Mouse (Mus musculus): ENCODE data around the gene Rngtt. TPM values are rescaled to one million over a fixed set of nuclear protein-coding genes. Genes with fewer than 3 reads are reported as not detected.
A peak's percentile ranks its signal among the peaks of the same experiment; 100 is the strongest.

The Rngtt gene
- polyA plus RNA-seq, 1 experiment = 3.4 TPM

GRCm38 (mm10) chr4:33377642-33378041 lies 67.5 kb downstream of the Rngtt start:
- no peak for TF ChIP-seq POLR2A (IDR thresholded peaks at IDR 0.05; ENCODE audit: low read depth, low read length)
- TF ChIP-seq CTCF (conservative IDR thresholded peaks at IDR 0.05; ENCODE audit: insufficient read depth, insufficient read length, low read depth, low read length) = no peak
- Histone ChIP-seq H3K4me3 (ENCODE audit: insufficient read depth, low read depth, low read length) (no peak overlapping the region), H3K27me3 (replicated peaks; ENCODE audit: control insufficient read depth, insufficient read depth, low read length) (no peaks in the 10 kb centered on the region), H3K4me1 (ENCODE audit: control insufficient read depth, insufficient read depth, low read length) (peaks cover 5% of the 10 kb centered on the region; the same call in 1 of the 2 replicates), H3K27ac (ENCODE audit: insufficient read depth, low read depth, low read length) (no peak overlapping the region), H3K36me3 (ENCODE audit: control insufficient read depth, insufficient read depth, low read length) (no peaks in the 10 kb centered on the region)
- DNase-seq = no peak

GRCm38 (mm10) chr4:33378894-33379293 lies 68.8 kb downstream of the Rngtt start:
- WGBS = 57% methylated on average over 6 of the region's 6 CpGs
- Histone ChIP-seq H3K27ac (ENCODE audit: insufficient read depth, low read depth, low read length) (no peak overlapping the region), H3K36me3 (ENCODE audit: control insufficient read depth, insufficient read depth, low read length) (no peaks in the 10 kb centered on the region), H3K27me3 (replicated peaks; ENCODE audit: control insufficient read depth, insufficient read depth, low read length) (no peaks in the 10 kb centered on the region), H3K4me3 (ENCODE audit: insufficient read depth, low read depth, low read length) (no peak overlapping the region), H3K4me1 (ENCODE audit: control insufficient read depth, insufficient read depth, low read length) (peaks cover 5% of the 10 kb centered on the region; the same call in 1 of the 2 replicates)
- TF ChIP-seq POLR2A (IDR thresholded peaks at IDR 0.05; ENCODE audit: low read depth, low read length) (no peak), CTCF (conservative IDR thresholded peaks at IDR 0.05; ENCODE audit: insufficient read depth, insufficient read length, low read depth, low read length) (no peak)
- peak; percentile 8 for DNase-seq

GRCm38 (mm10) chr4:33388899-33389298 lies 78.8 kb downstream of the Rngtt start:
- no peak for TF ChIP-seq POLR2A (IDR thresholded peaks at IDR 0.05; ENCODE audit: low read depth, low read length)
- TF ChIP-seq CTCF (conservative IDR thresholded peaks at IDR 0.05; ENCODE audit: insufficient read depth, insufficient read length, low read depth, low read length) = no peak
- no peak overlapping the region for H3K4me3 ChIP-seq (ENCODE audit: insufficient read depth, low read depth, low read length)
- 96% methylated on average over 3 of the region's 3 CpGs for WGBS
- no peak overlapping the region for H3K27ac ChIP-seq (ENCODE audit: insufficient read depth, low read depth, low read length)
- H3K36me3 ChIP-seq (ENCODE audit: control insufficient read depth, insufficient read depth, low read length) = no peaks in the 10 kb centered on the region
- DNase-seq = no peak
- no peaks in the 10 kb centered on the region for H3K27me3 ChIP-seq (replicated peaks; ENCODE audit: control insufficient read depth, insufficient read depth, low read length)
- H3K4me1 ChIP-seq (ENCODE audit: control insufficient read depth, insufficient read depth, low read length) = no peaks in the 10 kb centered on the region

GRCm38 (mm10) chr4:33390660-33391059 lies 80.5 kb downstream of the Rngtt start:
- TF ChIP-seq POLR2A (IDR thresholded peaks at IDR 0.05; ENCODE audit: low read depth, low read length) = no peak
- TF ChIP-seq CTCF (conservative IDR thresholded peaks at IDR 0.05; ENCODE audit: insufficient read depth, insufficient read length, low read depth, low read length) = no peak
- no peak overlapping the region for H3K27ac ChIP-seq (ENCODE audit: insufficient read depth, low read depth, low read length)
- no peaks in the 10 kb centered on the region for H3K36me3 ChIP-seq (ENCODE audit: control insufficient read depth, insufficient read depth, low read length)
- no peak overlapping the region for H3K4me3 ChIP-seq (ENCODE audit: insufficient read depth, low read depth, low read length)
- no peak for DNase-seq
- H3K4me1 ChIP-seq (ENCODE audit: control insufficient read depth, insufficient read depth, low read length) = no peaks in the 10 kb centered on the region
- no peaks in the 10 kb centered on the region for H3K27me3 ChIP-seq (replicated peaks; ENCODE audit: control insufficient read depth, insufficient read depth, low read length)

- 93% methylated on average over 2 of the region's 2 CpGs for WGBS
- Histone ChIP-seq H3K36me3 (ENCODE audit: control insufficient read depth, insufficient read depth, low read length) (no peaks in the 10 kb centered on the region), H3K4me1 (ENCODE audit: control insufficient read depth, insufficient read depth, low read length) (no peaks in the 10 kb centered on the region), H3K4me3 (ENCODE audit: insufficient read depth, low read depth, low read length) (no peak overlapping the region), H3K27ac (ENCODE audit: insufficient read depth, low read depth, low read length) (no peak overlapping the region), H3K27me3 (replicated peaks; ENCODE audit: control insufficient read depth, insufficient read depth, low read length) (no peaks in the 10 kb centered on the region)
- TF ChIP-seq POLR2A (IDR thresholded peaks at IDR 0.05; ENCODE audit: low read depth, low read length) (no peak), CTCF (conservative IDR thresholded peaks at IDR 0.05; ENCODE audit: insufficient read depth, insufficient read length, low read depth, low read length) (no peak)
- no peak for DNase-seq
Measured at GRCm38 (mm10) chr4:33393437-33393836, 83.3 kb downstream of the Rngtt start.

DNA sequence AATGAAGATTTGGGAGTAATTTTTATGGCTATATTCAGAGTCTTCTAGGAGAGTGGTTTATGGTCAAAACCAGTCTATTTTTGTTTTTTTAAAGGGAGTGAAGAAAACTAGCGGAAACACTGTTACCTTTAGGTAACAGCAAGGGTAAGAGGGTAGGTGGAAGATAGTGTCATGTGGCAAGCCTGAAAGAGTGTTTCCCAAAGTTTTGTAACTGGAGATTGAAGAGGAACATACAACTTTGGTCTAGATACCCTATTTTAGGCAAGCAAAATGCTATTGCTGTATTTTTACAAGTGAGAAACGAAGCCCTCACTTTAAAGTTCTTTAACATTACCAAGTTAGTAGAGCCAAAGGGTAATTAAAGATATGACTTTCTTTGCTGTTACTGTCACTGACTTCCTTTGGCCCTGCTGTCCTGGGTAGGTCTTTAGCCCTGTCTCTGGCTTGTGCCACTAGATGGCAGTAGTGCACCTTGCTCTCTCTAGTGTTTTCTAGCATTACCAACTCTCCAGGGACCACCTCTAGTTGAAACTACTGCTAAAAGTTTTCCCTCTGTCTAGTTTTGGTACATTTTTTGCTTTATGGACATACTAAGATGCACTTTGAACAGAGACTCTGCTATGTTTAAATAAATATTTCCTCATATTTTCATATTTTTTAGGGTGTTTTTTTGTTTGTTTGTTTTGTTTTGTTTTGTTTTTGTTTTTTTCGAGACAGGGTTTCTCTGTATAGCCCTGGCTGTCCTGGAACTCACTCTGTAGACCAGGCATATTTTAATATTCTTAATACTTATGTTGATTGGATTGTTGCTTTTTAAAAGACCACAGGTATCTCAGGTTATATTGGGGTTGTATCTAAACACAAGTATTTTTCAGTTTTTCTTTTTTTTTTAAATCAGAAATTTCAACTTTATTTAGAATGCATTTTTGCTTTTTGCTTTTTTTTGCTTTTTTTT lies 86.4 kb downstream of the Rngtt start:
- no peak overlapping the region for H3K27ac ChIP-seq (ENCODE audit: insufficient read depth, low read depth, low read length)
- DNase-seq = peak; percentile 81
- H3K36me3 ChIP-seq (ENCODE audit: control insufficient read depth, insufficient read depth, low read length) = no peaks in the 10 kb centered on the region
- no peaks in the 10 kb centered on the region for H3K27me3 ChIP-seq (replicated peaks; ENCODE audit: control insufficient read depth, insufficient read depth, low read length)
- H3K4me1 ChIP-seq (ENCODE audit: control insufficient read depth, insufficient read depth, low read length) = no peaks in the 10 kb centered on the region
- 47% methylated on average over 3 of the region's 3 CpGs for WGBS
- TF ChIP-seq CTCF (conservative IDR thresholded peaks at IDR 0.05; ENCODE audit: insufficient read depth, insufficient read length, low read depth, low read length) (peak; percentile 94), POLR2A (IDR thresholded peaks at IDR 0.05; ENCODE audit: low read depth, low read length) (no peak)
- no peak overlapping the region for H3K4me3 ChIP-seq (ENCODE audit: insufficient read depth, low read depth, low read length)

- Histone ChIP-seq H3K36me3 (ENCODE audit: control insufficient read depth, insufficient read depth, low read length) (no peaks in the 10 kb centered on the region), H3K4me1 (ENCODE audit: control insufficient read depth, insufficient read depth, low read length) (no peaks in the 10 kb centered on the region), H3K4me3 (ENCODE audit: insufficient read depth, low read depth, low read length) (no peak overlapping the region), H3K27ac (ENCODE audit: insufficient read depth, low read depth, low read length) (no peak overlapping the region), H3K27me3 (replicated peaks; ENCODE audit: control insufficient read depth, insufficient read depth, low read length) (no peaks in the 10 kb centered on the region)
- DNase-seq = no peak
- no peak for TF ChIP-seq CTCF (conservative IDR thresholded peaks at IDR 0.05; ENCODE audit: insufficient read depth, insufficient read length, low read depth, low read length)
- TF ChIP-seq POLR2A (IDR thresholded peaks at IDR 0.05; ENCODE audit: low read depth, low read length) = no peak
- WGBS = 31% methylated on average over 2 of the region's 2 CpGs
Measured at GRCm38 (mm10) chr4:33405723-33406293, 95.7 kb downstream of the Rngtt start.

Data from kidney, adult 2 months (tissue).